Mouse (Mus musculus) intestine, embryonic 16.5 days (tissue): ENCODE measurements at regions not wholly inside any gene's neighbourhood (a gene's known extent, or its start where the extent isn't known, plus 50 kb on each side); places are given as distances from the start of the nearest gene placed in this dataset.
A peak's percentile ranks its signal among the peaks of the same experiment; 100 is the strongest.

Experiments used
- ATAC-seq: fragments of 200-750 bp; cut with Nextera tagmentation; 2 replicates; pipeline ENCODE4 v1.8.0; 2017; ENCODE audit warnings: moderate TSS enrichment, moderate library complexity
- H3K27ac ChIP-seq: fragments of 300-500 bp; sonication (generic); 2 replicates; pipeline ENCODE4 v1.5.1; 2014; ENCODE audit warnings: mild to moderate bottlenecking, low read length
- H3K27me3 ChIP-seq: fragments of 300-500 bp; sonication (generic); replicated peaks from 2 replicates; pipeline ENCODE4 v1.6.1; 2014; ENCODE audit warnings: low read length, control low read depth, mixed read lengths; ENCODE audit not compliant: control insufficient read depth, insufficient read depth
- H3K36me3 ChIP-seq: fragments of 300-500 bp; sonication (generic); 2 replicates; pipeline ENCODE4 v1.6.1; 2014; ENCODE audit warnings: low read length, control low read depth; ENCODE audit not compliant: control insufficient read depth, insufficient read depth
- H3K4me1 ChIP-seq: fragments of 300-500 bp; sonication (generic); 2 replicates; pipeline ENCODE4 v1.6.1; 2014; ENCODE audit warnings: low read length, control low read depth, mixed read lengths; ENCODE audit not compliant: control insufficient read depth, insufficient read depth
- H3K4me2 ChIP-seq: fragments of 300-500 bp; sonication (generic); 2 replicates; pipeline ENCODE4 v1.6.1; 2014; ENCODE audit warnings: low read depth, low read length, control low read depth
- H3K4me3 ChIP-seq: fragments of 300-500 bp; sonication (generic); 2 replicates; pipeline ENCODE4 v1.5.1; 2014; ENCODE audit warnings: mild to moderate bottlenecking, low read length
- H3K9ac ChIP-seq: fragments of 300-500 bp; sonication (generic); 2 replicates; pipeline ENCODE4 v1.6.1; 2014; ENCODE audit warnings: low read depth, low read length
- H3K9me3 ChIP-seq: fragments of 300-500 bp; sonication (generic); 2 replicates; pipeline ENCODE4 v1.6.1; 2016; ENCODE audit warnings: low read length, control low read depth; ENCODE audit not compliant: control insufficient read depth
- WGBS: fragments of 180-500 bp; shearing (Covaris S2); extraction: QIAGEN DNeasy Blood & Tissue Kit; methylation state at CpG from one replicate; pipeline ENCODE4 v1.1.7; 2014; 5-methylcytosine and 5-hydroxymethylcytosine counted together

- ATAC-seq = no peak
- no peaks in the 10 kb centered on the region for H3K27me3 ChIP-seq
- no peak overlapping the region for H3K27ac ChIP-seq
- no peak overlapping the region for H3K4me2 ChIP-seq
- WGBS = 78% methylated on average over 8 of the region's 8 CpGs
- H3K9ac ChIP-seq = no peak overlapping the region
- no peaks in the 10 kb centered on the region for H3K9me3 ChIP-seq
- H3K4me3 ChIP-seq = no peak overlapping the region
- H3K4me1 ChIP-seq = no peaks in the 10 kb centered on the region
- H3K36me3 ChIP-seq = no peaks in the 10 kb centered on the region
These were observed 264.8 kb upstream of the Sulf2 start for GRCm38 (mm10) chr2:166420275-166420674.

- Histone ChIP-seq H3K4me2 (no peak overlapping the region), H3K27me3 (no peaks in the 10 kb centered on the region), H3K4me3 (no peak overlapping the region), H3K9ac (no peak overlapping the region), H3K27ac (no peak overlapping the region), H3K4me1 (no peaks in the 10 kb centered on the region), H3K36me3 (no peaks in the 10 kb centered on the region), H3K9me3 (no peaks in the 10 kb centered on the region)
- ATAC-seq = no peak
- WGBS = 77% methylated on average over 9 of the region's 9 CpGs
These were observed 263.8 kb upstream of the Sulf2 start for GRCm38 (mm10) chr2:166419271-166419670.

- Histone ChIP-seq H3K4me1 (no peaks in the 10 kb centered on the region), H3K9ac (no peak overlapping the region), H3K4me3 (no peak overlapping the region), H3K4me2 (no peak overlapping the region), H3K27me3 (no peaks in the 10 kb centered on the region), H3K27ac (no peak overlapping the region), H3K36me3 (no peaks in the 10 kb centered on the region), H3K9me3 (no peaks in the 10 kb centered on the region)
- WGBS = 85% methylated on average over 8 of the region's 8 CpGs
- no peak for ATAC-seq
These were observed 262.8 kb upstream of the Sulf2 start for GRCm38 (mm10) chr2:166418279-166418678.

- H3K27ac ChIP-seq = no peak overlapping the region
- H3K36me3 ChIP-seq = no peaks in the 10 kb centered on the region
- no peak overlapping the region for H3K9ac ChIP-seq
- ATAC-seq = no peak
- H3K27me3 ChIP-seq = no peaks in the 10 kb centered on the region
- no peaks in the 10 kb centered on the region for H3K9me3 ChIP-seq
- no peak overlapping the region for H3K4me3 ChIP-seq
- no peaks in the 10 kb centered on the region for H3K4me1 ChIP-seq
- H3K4me2 ChIP-seq = no peak overlapping the region
- WGBS = 88% methylated on average over 10 of the region's 10 CpGs
These were observed 262.2 kb upstream of the Sulf2 start for GRCm38 (mm10) chr2:166417628-166418027.

- WGBS = 50% methylated on average over 16 of the region's 16 CpGs
- H3K27me3 ChIP-seq = no peaks in the 10 kb centered on the region
- no peaks in the 10 kb centered on the region for H3K9me3 ChIP-seq
- no peaks in the 10 kb centered on the region for H3K36me3 ChIP-seq
- H3K27ac ChIP-seq = peak overlapping the region; percentile 43
- H3K4me1 ChIP-seq = no peaks in the 10 kb centered on the region
- H3K4me2 ChIP-seq = no peak overlapping the region
- no peak overlapping the region for H3K9ac ChIP-seq
- H3K4me3 ChIP-seq = no peak overlapping the region
- ATAC-seq = peak; percentile 89
These were observed 260.1 kb upstream of the Sulf2 start for GRCm38 (mm10) chr2:166415481-166415965.

GRCm38 (mm10) chr2:166414856-166415255 is 259.4 kb upstream of the Sulf2 start:
- Histone ChIP-seq H3K4me3 (no peak overlapping the region), H3K36me3 (no peaks in the 10 kb centered on the region), H3K9ac (no peak overlapping the region), H3K4me1 (no peaks in the 10 kb centered on the region), H3K27me3 (no peaks in the 10 kb centered on the region), H3K9me3 (no peaks in the 10 kb centered on the region), H3K27ac (peak overlapping the region; percentile 43; the same call in 1 of the 2 replicates), H3K4me2 (no peak overlapping the region)
- no peak for ATAC-seq
- 84% methylated on average over 8 of the region's 8 CpGs for WGBS

GRCm38 (mm10) chr2:166412031-166412858 is 256.8 kb upstream of the Sulf2 start:
- Histone ChIP-seq H3K27me3 (no peaks in the 10 kb centered on the region), H3K9ac (no peak overlapping the region), H3K4me1 (no peaks in the 10 kb centered on the region), H3K36me3 (no peaks in the 10 kb centered on the region), H3K27ac (no peak overlapping the region), H3K4me3 (no peak overlapping the region), H3K4me2 (no peak overlapping the region), H3K9me3 (no peaks in the 10 kb centered on the region)
- WGBS = 39% methylated on average over 17 of the region's 17 CpGs
- no peak for ATAC-seq

GRCm38 (mm10) chr2:166409391-166409790 is 253.9 kb upstream of the Sulf2 start:
- H3K9me3 ChIP-seq = no peaks in the 10 kb centered on the region
- no peak for ATAC-seq
- H3K4me2 ChIP-seq = no peak overlapping the region
- 87% methylated on average over 5 of the region's 5 CpGs for WGBS
- H3K36me3 ChIP-seq = no peaks in the 10 kb centered on the region
- H3K27me3 ChIP-seq = no peaks in the 10 kb centered on the region
- no peak overlapping the region for H3K9ac ChIP-seq
- no peaks in the 10 kb centered on the region for H3K4me1 ChIP-seq
- H3K4me3 ChIP-seq = no peak overlapping the region
- no peak overlapping the region for H3K27ac ChIP-seq

- Histone ChIP-seq H3K4me1 (no peaks in the 10 kb centered on the region), H3K27ac (no peak overlapping the region), H3K27me3 (no peaks in the 10 kb centered on the region), H3K9ac (no peak overlapping the region), H3K9me3 (no peaks in the 10 kb centered on the region), H3K36me3 (no peaks in the 10 kb centered on the region), H3K4me3 (no peak overlapping the region), H3K4me2 (no peak overlapping the region)
- ATAC-seq = no peak
- WGBS = 88% methylated on average over 4 of the region's 4 CpGs
These were observed 253.3 kb upstream of the Sulf2 start for GRCm38 (mm10) chr2:166408806-166409205.
